Mouse (Mus musculus): ENCODE measurements at regions not wholly inside any gene's neighbourhood (a gene's known extent, or its start where the extent isn't known, plus 50 kb on each side); places are given as distances from the start of the nearest gene placed in this dataset.

GRCm38 (mm10) chr7:72998374-72998773, 376.9 kb upstream of the Rgma start:
- TF ChIP-seq CTCF (IDR thresholded peaks at IDR 0.05; ENCODE audit: borderline replicate concordance, extremely low read depth, insufficient read depth, insufficient read length) = no peak
- no peak for TF ChIP-seq POLR2A (IDR thresholded peaks at IDR 0.05; ENCODE audit: borderline replicate concordance, extremely low read depth, insufficient read depth, insufficient read length, poor library complexity, severe bottlenecking)

All from brain, embryonic 14.5 days (tissue).